Mouse (Mus musculus) liver, embryonic 12.5 days (tissue): ENCODE data around the gene Fmnl1. TPM values are rescaled to one million over a fixed set of nuclear protein-coding genes. Genes with fewer than 3 reads are reported as not detected.

Experiments
- polyA plus RNA-seq: library from polyadenylated mRNA; unstranded; fragments of >200 nt; fragmentation: Nextera tagmentation; extraction: Ambion mirVana; gene quantifications from 2 replicates; pipeline ENCODE4 v1.2.1, GENCODE M21; 2016

Fmnl1 gene
- polyA plus RNA-seq, 1 experiment from 2014 or later: 5.2 TPM

Other genes with a start within 250 kb of the Fmnl1 start
- gene Kif18b, start 246.0 kb upstream of the Fmnl1 start, polyA plus RNA-seq: 12.4 and 14.0 TPM in 2 replicates
- gene C1ql1, start 224.4 kb upstream of the Fmnl1 start, polyA plus RNA-seq: 0.72 and 0.75 TPM in 2 replicates
- 47.9 and 54.8 TPM in 2 replicates for gene Nmt1, start 142.9 kb upstream of the Fmnl1 start, polyA plus RNA-seq
- gene Dcakd, start 142.8 kb upstream of the Fmnl1 start, polyA plus RNA-seq: 41.0 and 41.7 TPM in 2 replicates
- 0.74 and 0.79 TPM in 2 replicates for gene Plcd3, start 69.4 kb upstream of the Fmnl1 start, polyA plus RNA-seq
- gene Acbd4, start 69.4 kb upstream of the Fmnl1 start, polyA plus RNA-seq: 40.6 and 46.1 TPM in 2 replicates
- 2.4 and 3.0 TPM in 2 replicates for gene Hexim1, start 54.9 kb upstream of the Fmnl1 start, polyA plus RNA-seq
- 9.5 and 10.0 TPM in 2 replicates for gene Hexim2, start 38.7 kb upstream of the Fmnl1 start, polyA plus RNA-seq
- gene 1700023F06Rik, start 37.5 kb downstream of the Fmnl1 start, polyA plus RNA-seq: 0.11 TPM in 1 of 2 replicates, not detected in the other
- gene Spata32, start 47.3 kb downstream of the Fmnl1 start, polyA plus RNA-seq: not detected in 2 replicates
- 0.84 and 0.93 TPM in 2 replicates for gene Map3k14, start 96.4 kb downstream of the Fmnl1 start, polyA plus RNA-seq
- 2.7 and 4.0 TPM in 2 replicates for gene Arhgap27, start 192.6 kb downstream of the Fmnl1 start, polyA plus RNA-seq
- 5.2 and 5.3 TPM in 2 replicates for gene Plekhm1, start 241.6 kb downstream of the Fmnl1 start, polyA plus RNA-seq